Mouse (Mus musculus) macrophage (primary cell): ENCODE measurements around the gene Vti1b. TPM values are rescaled to one million over a fixed set of nuclear protein-coding genes. Genes with fewer than 3 reads are reported as not detected.

Experiments used
- H3K27ac ChIP-seq: fragments of 350-480 bp; formaldehyde crosslinking; 2 replicates; pipeline ENCODE4 v1.9.0; 2021
- H3K36me3 ChIP-seq: fragments of 350-480 bp; formaldehyde crosslinking; 2 replicates; pipeline ENCODE4 v1.9.0; 2021; ENCODE audit errors: inconsistent target
- H3K4me3 ChIP-seq: fragments of 350-480 bp; formaldehyde crosslinking; 2 replicates; pipeline ENCODE4 v1.9.0; 2021; ENCODE audit errors: inconsistent target
- H3K79me2 ChIP-seq: fragments of 350-480 bp; formaldehyde crosslinking; 2 replicates; pipeline ENCODE4 v1.9.0; 2021; ENCODE audit errors: inconsistent target
- WGBS: methylation state at CpG from one replicate; pipeline ENCODE4 v1.1.7; 2026; ENCODE audit warnings: inconsistent platforms; ENCODE audit not compliant: missing documents; 5-methylcytosine and 5-hydroxymethylcytosine counted together
- polyA plus RNA-seq: library from polyadenylated mRNA; stranded (reverse); fragments of 250-400 nt; gene quantifications from 3 replicates; pipeline ENCODE4 v1.2.4, GENCODE M21; 2018; ENCODE audit warnings: inconsistent platforms

Gene Vti1b
- polyA plus RNA-seq, 1 experiment from 2014 or later, result 107 TPM

- 37% methylated on average over 11 of the region's 12 CpGs for whole genome bisulfite sequencing
- H3K27ac ChIP-seq, result peak overlapping the region; percentile 69; the same call in 1 of the 2 replicates
Measured at GRCm38 (mm10) chr12:79171269-79171995, 1.0 kb downstream of the Vti1b start.

GRCm38 (mm10) chr12:79170421-79170820 is 2.0 kb downstream of the Vti1b start:
- Histone ChIP-seq H3K79me2 (peaks cover 67% of the 10 kb centered on the region), H3K36me3 (peaks cover 19% of the 10 kb centered on the region), H3K27ac (no peak overlapping the region), H3K4me3 (no peak overlapping the region)
- 88% methylated on average over 3 of the region's 3 CpGs for WGBS

More at GRCm38 (mm10) chr12:79171269-79171995, 1.0 kb downstream of the Vti1b start:
- Histone ChIP-seq H3K36me3 (peaks cover 11% of the 10 kb centered on the region; the same call in 1 of the 2 replicates), H3K79me2 (peaks cover 57% of the 10 kb centered on the region), H3K4me3 (peak overlapping the region; percentile 60)

GRCm38 (mm10) chr12:79169173-79169572 is 3.3 kb downstream of the Vti1b start:
- peaks cover 74% of the 10 kb centered on the region for H3K79me2 ChIP-seq
- H3K4me3 ChIP-seq, result no peak overlapping the region
- peaks cover 32% of the 10 kb centered on the region for H3K36me3 ChIP-seq
- no peak overlapping the region for H3K27ac ChIP-seq

DNA sequence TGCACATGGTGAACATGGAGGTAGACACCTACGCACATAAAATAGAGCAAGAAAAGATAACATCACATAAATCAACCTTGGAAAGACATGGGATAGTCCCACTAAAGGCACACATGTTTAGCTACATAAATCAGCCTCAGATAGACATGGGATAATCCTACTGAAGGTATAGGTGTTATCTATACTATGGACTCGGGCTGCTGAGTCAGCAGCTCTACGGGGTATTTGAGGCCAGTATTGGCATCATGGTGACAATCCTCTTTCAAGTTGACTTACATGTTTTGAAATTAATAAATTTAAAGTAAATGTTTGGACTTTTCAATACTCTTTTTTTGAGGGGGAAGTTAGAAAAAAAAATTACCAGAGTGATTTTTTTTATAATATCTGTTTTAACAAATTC is 9.6 kb downstream of the Vti1b start:
- Histone ChIP-seq H3K79me2 (peaks cover 32% of the 10 kb centered on the region), H3K4me3 (no peak overlapping the region), H3K36me3 (peaks cover 91% of the 10 kb centered on the region), H3K27ac (no peak overlapping the region)
- WGBS, result 96% methylated on average over 3 of the region's 3 CpGs

GRCm38 (mm10) chr12:79149653-79150052 is 22.8 kb downstream of the Vti1b start:
- 97% methylated on average over 6 of the region's 6 CpGs for WGBS
- Histone ChIP-seq H3K4me3 (no peak overlapping the region), H3K27ac (no peak overlapping the region), H3K36me3 (peaks cover 6% of the 10 kb centered on the region; the same call in 1 of the 2 replicates), H3K79me2 (no peaks in the 10 kb centered on the region)

- no peaks in the 10 kb centered on the region for H3K36me3 ChIP-seq
- no peaks in the 10 kb centered on the region for H3K79me2 ChIP-seq
- no peak overlapping the region for H3K4me3 ChIP-seq
- H3K27ac ChIP-seq, result peak overlapping the region; percentile 54
Measured at GRCm38 (mm10) chr12:79141384-79141783, 31.1 kb downstream of the Vti1b start.

DNA sequence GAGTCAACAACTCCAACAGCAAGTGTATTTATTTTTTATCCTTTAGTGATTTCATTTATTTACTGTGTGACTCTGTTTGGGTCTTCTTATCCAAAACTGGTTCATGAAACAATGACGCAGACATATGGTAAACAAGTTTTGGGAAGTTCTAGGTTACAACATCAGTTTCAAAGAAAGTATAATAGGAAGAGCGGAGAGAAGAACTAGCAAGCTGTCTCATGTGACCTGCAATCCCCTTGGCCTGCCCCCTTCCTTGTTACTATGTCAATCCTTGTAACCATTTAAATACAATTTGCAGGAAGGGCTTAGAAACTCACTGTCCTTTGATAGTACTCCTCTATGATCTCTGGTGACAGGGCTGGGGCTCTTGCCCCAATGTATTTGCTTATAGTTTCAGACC is 31.7 kb downstream of the Vti1b start:
- no peaks in the 10 kb centered on the region for H3K79me2 ChIP-seq
- no peak overlapping the region for H3K4me3 ChIP-seq
- no peaks in the 10 kb centered on the region for H3K36me3 ChIP-seq
- WGBS, result 16% methylated on average over 2 of the region's 2 CpGs
- peak overlapping the region; percentile 54 for H3K27ac ChIP-seq

GRCm38 (mm10) chr12:79139417-79139816 is 33.0 kb downstream of the Vti1b start:
- H3K36me3 ChIP-seq, result no peaks in the 10 kb centered on the region
- no peak overlapping the region for H3K4me3 ChIP-seq
- WGBS, result 78% methylated on average over 1 of the region's 1 CpGs
- H3K79me2 ChIP-seq, result no peaks in the 10 kb centered on the region
- no peak overlapping the region for H3K27ac ChIP-seq

DNA sequence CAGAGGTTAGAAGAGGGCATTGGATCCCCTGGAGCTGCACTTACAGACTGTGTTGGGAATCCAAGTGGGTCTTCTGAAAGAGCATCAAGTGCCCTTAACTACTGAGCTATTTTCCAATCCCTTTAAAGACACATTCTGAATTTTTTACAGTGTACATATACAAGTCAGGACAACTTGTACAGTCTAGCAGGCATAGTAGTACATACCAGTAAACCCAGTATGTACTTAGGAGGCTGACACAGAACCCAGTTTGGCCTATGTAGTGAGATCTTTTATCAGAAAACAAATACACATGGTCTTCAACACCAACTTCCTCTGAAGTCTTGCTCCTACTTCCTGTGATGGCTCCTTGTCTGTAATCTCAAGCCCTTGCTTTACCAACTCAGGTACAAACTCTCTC is 33.5 kb downstream of the Vti1b start:
- H3K79me2 ChIP-seq, result no peaks in the 10 kb centered on the region
- H3K27ac ChIP-seq, result no peak overlapping the region
- H3K4me3 ChIP-seq, result no peak overlapping the region
- H3K36me3 ChIP-seq, result no peaks in the 10 kb centered on the region

GRCm38 (mm10) chr12:79136949-79137348 is 35.5 kb downstream of the Vti1b start:
- H3K79me2 ChIP-seq, result no peaks in the 10 kb centered on the region
- H3K36me3 ChIP-seq, result no peaks in the 10 kb centered on the region
- no peak overlapping the region for H3K27ac ChIP-seq
- no peak overlapping the region for H3K4me3 ChIP-seq
- WGBS, result 90% methylated on average over 7 of the region's 7 CpGs

- Histone ChIP-seq H3K79me2 (no peaks in the 10 kb centered on the region), H3K4me3 (no peak overlapping the region), H3K36me3 (no peaks in the 10 kb centered on the region), H3K27ac (no peak overlapping the region)
- 62% methylated on average over 4 of the region's 4 CpGs for WGBS
Measured at GRCm38 (mm10) chr12:79135105-79135504, 37.4 kb downstream of the Vti1b start.

DNA sequence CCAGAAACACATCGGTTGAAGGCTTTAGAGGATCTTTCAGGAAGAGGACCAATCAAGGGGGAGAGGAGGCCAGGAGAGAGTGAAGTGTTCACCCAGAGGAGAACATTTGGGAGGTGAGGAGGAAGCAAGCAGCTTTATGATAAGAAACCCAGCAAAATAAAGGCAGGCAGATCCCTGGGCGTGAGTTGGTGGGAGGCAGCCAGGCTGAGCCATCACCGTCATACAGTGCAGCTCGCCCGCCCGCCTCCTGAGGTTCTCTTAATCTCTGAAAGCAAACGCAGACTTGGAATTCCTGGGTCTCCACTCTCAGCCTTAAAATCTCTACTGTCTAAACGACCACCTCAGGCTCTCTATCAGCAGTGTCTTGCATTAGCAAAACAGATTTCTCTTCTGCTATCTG is 37.8 kb downstream of the Vti1b start:
- WGBS, result 72% methylated on average over 8 of the region's 8 CpGs
- H3K4me3 ChIP-seq, result no peak overlapping the region

GRCm38 (mm10) chr12:79131706-79132460 is 40.6 kb downstream of the Vti1b start:
- no peaks in the 10 kb centered on the region for H3K36me3 ChIP-seq
- H3K4me3 ChIP-seq, result no peak overlapping the region
- 24% methylated on average over 5 of the region's 5 CpGs for WGBS
- no peak overlapping the region for H3K27ac ChIP-seq
- H3K79me2 ChIP-seq, result no peaks in the 10 kb centered on the region

More for the DNA sequence above, 37.8 kb downstream of the Vti1b start:
- Histone ChIP-seq H3K79me2 (no peaks in the 10 kb centered on the region), H3K36me3 (no peaks in the 10 kb centered on the region), H3K27ac (no peak overlapping the region)

GRCm38 (mm10) chr12:79131178-79131675 is 41.2 kb downstream of the Vti1b start:
- Histone ChIP-seq H3K36me3 (no peaks in the 10 kb centered on the region), H3K27ac (no peak overlapping the region), H3K4me3 (no peak overlapping the region), H3K79me2 (no peaks in the 10 kb centered on the region)
- WGBS, result 5% methylated on average over 22 of the region's 22 CpGs
